Mouse (Mus musculus): ENCODE measurements around the gene Bmp4. TPM values are rescaled to one million over a fixed set of nuclear protein-coding genes. Genes with fewer than 3 reads are reported as not detected.

Gene Bmp4
- polyA plus RNA-seq, 1 experiment from 2014 or later = 12.3 TPM

Other genes starting within 250 kb of the Bmp4 start
- gene Gm15217, start 11.3 kb downstream of the Bmp4 start, polyA plus RNA-seq (2014; fragmentation: Nextera tagmentation; extraction: Ambion mirVana) = not detected in 2 replicates